Mouse (Mus musculus) bone marrow macrophage, adult 2 months (primary cell): ENCODE results near the gene Mapk14. TPM values are rescaled to one million over a fixed set of nuclear protein-coding genes. Genes with fewer than 3 reads are reported as not detected.
A peak's percentile ranks its signal among the peaks of the same experiment; 100 is the strongest.

ENCODE experiments used
- H3K27ac ChIP-seq: 2 replicates; pipeline ENCODE4 v1.5.1; 2012; ENCODE audit warnings: low read depth, low read length; ENCODE audit not compliant: insufficient read depth
- H3K4me1 ChIP-seq: 2 replicates; pipeline ENCODE4 v1.6.1; 2012; ENCODE audit warnings: low read length; ENCODE audit not compliant: control insufficient read depth, insufficient read depth
- H3K4me3 ChIP-seq: 2 replicates; pipeline ENCODE4 v1.5.1; 2012; ENCODE audit warnings: mild to moderate bottlenecking, low read length, moderate library complexity; ENCODE audit not compliant: insufficient read depth
- CTCF ChIP-seq: IDR thresholded peaks from 2 replicates; pipeline ENCODE4 v1.5.1; 2012; ENCODE audit warnings: low read depth, mild to moderate bottlenecking, low read length, moderate library complexity
- POLR2A ChIP-seq: IDR thresholded peaks from 2 replicates; pipeline ENCODE4 v1.6.1; 2012; ENCODE audit warnings: mild to moderate bottlenecking, low read depth, low read length, borderline replicate concordance
- polyA plus RNA-seq: library from polyadenylated mRNA; stranded (reverse); fragments of >200 nt; gene quantifications from 2 replicates; pipeline ENCODE4 v1.2.4, GENCODE M21; 2012; ENCODE audit not compliant: missing spikeins, insufficient read depth, insufficient read length

Gene Mapk14
- polyA plus RNA-seq, 1 experiment, result 192 TPM

DNA sequence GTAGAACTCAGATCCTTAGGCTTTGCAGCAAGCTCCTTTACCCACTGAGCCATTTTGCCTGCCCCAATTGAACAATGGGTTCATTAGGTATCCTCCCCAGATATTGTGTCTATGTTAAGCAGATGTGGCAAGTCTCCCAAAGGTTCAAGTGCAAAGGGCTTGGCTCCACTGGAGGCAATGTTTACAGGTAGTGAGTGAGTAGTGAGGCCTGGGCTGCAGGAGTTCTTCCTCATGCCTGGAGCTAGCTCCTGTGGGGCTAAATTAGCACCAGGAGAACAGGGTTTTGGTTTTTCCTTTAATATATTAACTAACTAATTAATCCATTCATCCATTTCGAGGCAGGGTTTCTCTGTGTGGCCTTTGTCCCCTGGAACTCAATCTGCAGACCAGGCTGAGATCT, 7.5 kb upstream of the Mapk14 start:
- TF ChIP-seq CTCF, result no peak
- TF ChIP-seq POLR2A, result no peak
- Histone ChIP-seq H3K27ac (no peak overlapping the region), H3K4me1 (no peaks in the 10 kb centered on the region), H3K4me3 (no peak overlapping the region)

DNA sequence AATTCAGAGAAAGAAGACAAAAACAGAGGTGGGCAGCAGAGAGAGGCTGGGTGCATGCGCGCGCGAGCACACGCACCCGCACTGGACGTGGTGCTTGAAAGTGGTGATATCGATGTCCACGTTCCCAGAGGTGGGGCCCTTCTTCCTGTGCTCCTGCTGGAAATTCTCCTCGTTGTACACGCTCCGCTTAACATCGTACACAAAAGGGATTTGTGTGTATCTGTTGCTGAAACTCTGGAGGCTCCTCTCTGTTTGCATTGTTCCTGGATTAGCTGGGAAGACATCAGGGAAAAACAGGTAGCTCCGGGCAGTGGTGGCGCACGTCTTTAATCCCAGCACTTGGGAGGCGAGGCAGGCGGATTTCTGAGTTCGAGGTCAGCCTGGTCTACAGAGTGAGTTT, 6.5 kb upstream of the Mapk14 start:
- no peak for TF ChIP-seq CTCF
- Histone ChIP-seq H3K27ac (no peak overlapping the region), H3K4me3 (no peak overlapping the region), H3K4me1 (0 out of 2 replicates have a peak, but pooled peaks cover 2% of the 10 kb centered on the region)

DNA sequence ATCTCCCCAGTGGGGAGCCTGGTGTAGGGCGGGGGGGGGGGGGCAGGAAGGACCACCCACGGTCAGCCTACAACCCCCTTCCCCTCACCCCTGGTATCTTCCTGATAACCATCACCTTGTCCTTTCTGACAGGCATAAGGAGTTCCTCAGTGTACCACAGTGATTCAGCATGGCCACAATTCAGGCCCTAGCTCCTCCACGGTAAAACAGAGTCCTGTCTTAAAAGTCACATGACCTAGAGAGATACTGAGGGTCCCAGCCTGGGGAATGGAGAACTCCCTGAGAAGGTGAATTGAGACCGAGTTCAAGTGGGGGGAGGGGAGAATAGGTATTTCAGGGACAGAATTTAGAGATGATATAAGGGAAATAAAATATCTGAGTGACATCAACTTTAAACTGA, 3.8 kb upstream of the Mapk14 start:
- TF ChIP-seq POLR2A (no peak), CTCF (no peak)
- H3K4me1 ChIP-seq, result 0 out of 2 replicates have a peak, but pooled peaks cover 4% of the 10 kb centered on the region
- H3K4me3 ChIP-seq, result no peak overlapping the region
- no peak overlapping the region for H3K27ac ChIP-seq

DNA sequence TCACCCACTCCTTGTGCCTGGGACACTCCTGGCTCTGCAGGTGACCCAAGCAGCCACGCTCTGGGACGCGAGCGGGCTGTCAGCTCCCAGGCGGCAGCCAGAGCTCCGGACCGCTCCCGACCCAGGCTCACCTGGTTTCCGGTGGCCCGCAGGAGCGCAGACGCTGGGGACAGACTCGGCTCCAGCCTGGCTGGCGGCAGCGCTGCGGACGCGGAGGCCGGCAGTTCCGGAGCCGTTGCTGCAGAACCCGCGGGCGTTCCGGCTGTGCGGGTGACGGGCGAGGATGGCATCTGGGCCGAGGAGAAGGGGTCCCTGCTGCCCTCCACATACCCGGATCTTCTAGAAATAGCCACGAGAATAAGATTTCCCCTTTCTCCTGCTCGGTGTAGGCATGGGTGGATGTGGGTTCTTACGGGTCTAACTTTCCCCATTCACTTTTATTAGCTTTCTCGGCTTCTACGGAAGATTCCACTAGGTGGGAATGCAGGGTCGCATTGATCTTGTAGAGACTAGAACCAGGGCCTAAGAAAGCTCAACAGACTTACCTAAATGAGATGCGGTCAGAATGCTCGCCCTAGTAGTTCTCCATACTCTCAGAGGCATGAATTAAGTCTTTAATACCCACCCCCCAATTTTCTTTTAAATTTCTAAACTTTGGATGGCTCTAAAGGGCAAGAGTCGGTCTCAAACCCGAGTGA, 1.4 kb upstream of the Mapk14 start, which contains the start of gene Slc26a8:
Gene Slc26a8 (minus strand): TSS at position 648 of the 698 bp plus-strand sequence.
- Histone ChIP-seq H3K4me1 (peaks cover 8% of the 10 kb centered on the region), H3K27ac (peak within 1 kb of the TSS; percentile 61), H3K4me3 (peak within 1 kb of the TSS; percentile 75)
- TF ChIP-seq POLR2A, result no peak
- TF ChIP-seq CTCF, result no peak

DNA sequence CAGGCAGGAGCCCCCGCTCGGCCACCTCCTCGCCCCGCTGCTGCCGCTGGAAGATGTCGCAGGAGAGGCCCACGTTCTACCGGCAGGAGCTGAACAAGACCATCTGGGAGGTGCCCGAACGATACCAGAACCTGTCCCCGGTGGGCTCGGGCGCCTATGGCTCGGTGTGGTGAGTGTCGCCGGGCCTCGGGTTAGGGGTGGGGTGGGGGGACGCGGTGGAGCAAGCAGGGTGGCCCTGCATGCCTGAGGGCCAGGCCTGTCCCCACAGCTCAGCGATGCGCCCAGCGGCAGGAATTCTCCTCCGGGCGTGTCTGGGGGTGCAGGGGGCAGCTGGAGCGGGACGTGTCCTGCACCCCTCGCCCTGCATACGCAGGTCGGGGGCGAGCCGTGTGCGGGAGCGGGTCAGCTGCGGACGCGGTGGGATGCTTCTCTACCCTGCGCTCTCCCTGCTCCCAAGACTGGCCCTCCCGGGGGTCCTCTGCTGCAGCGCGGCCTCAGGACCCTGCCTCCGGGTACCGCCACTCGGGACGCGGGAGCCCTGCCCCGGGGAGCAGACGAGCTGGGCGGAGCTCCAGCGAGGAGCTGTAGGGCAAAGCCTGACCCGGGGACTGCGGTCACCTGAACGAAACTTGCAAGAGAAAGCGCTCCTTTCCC, 685 bp downstream of the Mapk14 start:
- peak overlapping the region; percentile 83 for H3K27ac ChIP-seq
- H3K4me1 ChIP-seq, result peaks cover 27% of the 10 kb centered on the region
- no peak for TF ChIP-seq POLR2A
- no peak for TF ChIP-seq CTCF
- H3K4me3 ChIP-seq, result peak overlapping the region; percentile 82

DNA sequence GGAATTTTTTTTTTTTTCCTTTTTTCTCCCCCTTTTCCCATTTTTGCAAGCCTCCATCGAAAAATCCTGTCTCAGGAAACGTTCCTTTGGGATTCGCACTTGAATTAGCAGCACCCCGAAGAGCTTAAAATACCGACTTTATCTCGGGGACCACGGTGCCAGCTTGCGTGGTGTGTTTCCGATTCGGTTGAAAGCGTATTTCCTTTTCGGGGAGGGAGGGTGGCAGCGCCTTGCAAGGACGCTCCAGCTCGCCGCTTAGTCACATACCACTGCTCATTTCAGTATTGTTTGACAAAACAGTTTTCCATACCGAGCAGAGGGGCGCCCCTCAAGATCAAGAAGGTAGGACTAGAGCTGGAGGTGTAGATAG, 1.2 kb downstream of the Mapk14 start:
- Histone ChIP-seq H3K27ac (peak overlapping the region; percentile 83), H3K4me3 (peak overlapping the region; percentile 82), H3K4me1 (peaks cover 32% of the 10 kb centered on the region)
- no peak for TF ChIP-seq CTCF
- TF ChIP-seq POLR2A, result no peak

DNA sequence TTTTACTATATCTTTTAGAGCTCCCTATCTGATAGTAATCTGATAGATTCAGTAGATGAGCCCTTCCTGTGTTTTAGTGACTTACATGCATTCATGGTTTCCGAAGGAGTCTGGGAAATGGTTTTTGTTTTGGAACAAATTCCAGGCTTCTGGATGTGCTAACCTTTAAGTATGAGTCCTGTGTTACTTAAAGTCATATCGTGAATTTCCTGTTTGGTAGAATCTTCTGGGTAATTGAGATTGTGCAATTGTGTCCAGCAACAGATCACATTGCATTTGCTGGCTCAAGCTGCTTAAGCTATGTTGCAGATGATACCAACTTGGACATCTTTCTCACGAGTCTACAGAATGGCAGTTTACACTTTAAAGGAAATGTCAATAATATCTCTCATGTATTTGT, 2.0 kb downstream of the Mapk14 start:
- H3K4me3 ChIP-seq, result peak overlapping the region; percentile 82
- peaks cover 40% of the 10 kb centered on the region for H3K4me1 ChIP-seq
- TF ChIP-seq CTCF (no peak), POLR2A (no peak)
- H3K27ac ChIP-seq, result peak overlapping the region; percentile 83

DNA sequence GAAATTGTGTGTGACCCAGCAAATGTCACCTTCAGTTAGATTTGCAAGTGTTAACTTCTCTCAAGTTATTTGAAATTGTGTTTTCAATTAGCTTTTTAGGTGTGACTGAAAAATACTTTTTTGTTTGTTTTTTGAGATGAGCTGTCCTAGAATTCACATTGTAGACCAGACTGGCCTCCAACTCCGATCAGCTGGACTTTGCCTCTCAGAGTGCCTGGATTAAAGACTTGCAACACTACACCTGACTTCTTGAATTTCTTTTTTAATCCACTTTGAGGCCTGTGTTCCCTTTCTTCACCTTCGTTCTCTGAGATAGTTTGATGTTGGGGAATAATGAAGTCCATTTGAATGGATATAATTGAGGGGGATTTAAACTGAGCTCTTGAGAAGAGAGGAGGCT, 2.9 kb downstream of the Mapk14 start:
- TF ChIP-seq CTCF (no peak), POLR2A (no peak)
- peak overlapping the region; percentile 83 for H3K27ac ChIP-seq
- H3K4me1 ChIP-seq, result peaks cover 47% of the 10 kb centered on the region
- H3K4me3 ChIP-seq, result peak overlapping the region; percentile 82

DNA sequence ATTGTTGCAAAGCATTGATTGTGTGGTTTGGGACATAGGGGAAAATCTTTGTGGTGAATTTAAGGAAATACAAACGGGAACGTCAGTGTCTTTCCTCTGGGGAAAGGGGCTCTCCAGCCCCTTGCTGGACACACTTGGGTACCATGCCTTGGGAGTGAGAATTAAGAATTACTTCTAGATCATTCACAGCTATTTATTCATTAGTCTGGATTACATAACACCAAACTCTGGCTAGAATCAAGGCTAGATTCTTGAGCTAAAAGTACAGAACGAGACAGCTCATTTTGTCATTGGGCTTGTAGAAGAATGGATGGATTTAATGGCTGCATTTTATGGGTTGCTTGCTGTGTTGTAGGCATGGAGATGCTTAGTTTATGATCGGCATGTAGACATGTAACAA, 3.7 kb downstream of the Mapk14 start:
- H3K4me3 ChIP-seq, result peak overlapping the region; percentile 14; the same call in 1 of the 2 replicates
- peak overlapping the region; percentile 87 for H3K27ac ChIP-seq
- H3K4me1 ChIP-seq, result peaks cover 48% of the 10 kb centered on the region
- TF ChIP-seq POLR2A (no peak), CTCF (no peak)

DNA sequence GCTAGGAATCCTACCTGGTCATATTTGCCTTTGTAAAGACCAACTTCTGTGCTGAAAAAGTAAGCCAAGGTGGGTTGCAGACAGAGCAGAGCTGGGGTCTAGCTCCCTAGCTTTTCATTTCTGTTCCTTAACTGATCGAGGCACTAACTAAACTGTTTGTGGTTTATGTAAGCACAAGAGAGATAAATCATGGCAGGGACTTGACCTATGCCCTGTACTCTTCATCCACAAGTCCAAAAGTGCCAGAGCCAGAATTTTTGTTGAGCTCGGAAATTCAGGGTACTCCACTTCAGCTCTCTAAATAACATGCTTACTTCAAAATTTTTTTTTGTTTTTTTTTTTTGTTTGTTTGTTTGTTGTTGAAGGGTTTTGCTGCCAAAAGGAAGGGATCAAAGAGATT, 5.5 kb downstream of the Mapk14 start:
- Histone ChIP-seq H3K4me1 (peaks cover 62% of the 10 kb centered on the region), H3K27ac (no peak overlapping the region), H3K4me3 (no peak overlapping the region)
- TF ChIP-seq CTCF (no peak), POLR2A (no peak)
